In genomic region chr13:53356105-53356996, GRCm38 (mm10) we compare ENCODE assay signal across 9 mouse cellular contexts. TPM values are rescaled to one million over a fixed set of nuclear protein-coding genes. Genes with fewer than 3 reads are reported as not detected.
DNase-seq lines count a peak whose midpoint lies in the region.
"Had no signal": no experiment of that assay in that cellular context is flagged by ENCODE, and none has a peak within 500 bp of the region (broad histone marks: within the 10 kb centered on the region; RNA-seq: fewer than 3 reads in every experiment).

No protein-coding gene starts in this region.

- 53% methylated on average over 8 of the region's 8 CpGs for WGBS in large intestine, adult 2 months

- intact Hi-C loops in gastrocnemius, postnatal 36 days (cut with DNase I), result loop anchor here (1.0 to 10.0 kb wide), 2 partner anchors 236 to 712 kb away; no protein-coding TSS in a partner anchor
- intact Hi-C loops in heart, postnatal 14 days (cut with DNase I), result loop anchor here (1.0 to 5.0 kb wide), 4 partner anchors 54 to 248 kb away; partner anchors contain the start of gene Ror2

- peak; percentile 57 for DNase-seq in gastrocnemius, adult 18-20 months (ENCODE audit: low spot score)
- DNase-seq in gastrocnemius, postnatal 36 days, result no peak
- peak; percentile 23 for DNase-seq in adrenal gland, adult 8-10 months
- DNase-seq in embryo, embryonic 11 days, result peak; percentile 75
- peak; percentile 47 to 60 for DNase-seq in heart, postnatal 14 days
- DNase-seq in large intestine, adult 2 months (ENCODE audit: low read depth, low spot score), result peak; percentile 55
- peak; percentile 50 for DNase-seq in lung, postnatal 14 days
- DNase-seq in right cerebral cortex, postnatal 10 days (ENCODE audit: low spot score in 2 of 2), result peak; percentile 71 to 77
- DNase-seq: liver, embryonic 13.5 days had no signal

RNA-seq across cellular contexts. Expression of gene Sptlc1, which starts 20.8 kb away (rescaled TPM):
- total RNA-seq in gastrocnemius, adult 18-20 months (2021), result 10 to 100 TPM in 1 of 2 experiments, 1 to 10 TPM in 1; 9.3 to 10.6 TPM
- 1 to 10 TPM; 9.1 to 9.3 TPM for total RNA-seq in gastrocnemius, postnatal 36 days (2021)
- total RNA-seq in adrenal gland, adult 8-10 months (2022), result 10 to 100 TPM; 63.1 to 94.2 (median 80.0) TPM
- 10 to 100 TPM; 13.8 to 15.1 TPM for total RNA-seq in heart, postnatal 14 days (2021)
- 22.5 and 25.2 TPM in 2 replicates for polyA plus RNA-seq in large intestine, adult 2 months (2012; rRNA removed)

Comparison
In these comparisons a context has a peak if more than half of its experiments do, and no peak if none do; other contexts are left out.
1. DNase-seq: peak in gastrocnemius, adult 18-20 months (single experiment), adrenal gland, adult 8-10 months (single experiment), embryo, embryonic 11 days (single experiment), heart, postnatal 14 days (2 of 2), large intestine, adult 2 months (single experiment), lung, postnatal 14 days (single experiment) and right cerebral cortex, postnatal 10 days (2 of 2); none in gastrocnemius, postnatal 36 days (0 of 2).